Mouse (Mus musculus) forebrain, embryonic 16.5 days (tissue): ENCODE measurements around the gene Sgpp2. TPM values are rescaled to one million over a fixed set of nuclear protein-coding genes. Genes with fewer than 3 reads are reported as not detected.

ENCODE experiments used
- polyA plus RNA-seq: library from polyadenylated mRNA; unstranded; fragments of >200 nt; fragmentation: Nextera tagmentation; extraction: Ambion mirVana; gene quantifications from 2 replicates; pipeline ENCODE4 v1.2.1, GENCODE M21; 2015

Gene Sgpp2
- polyA plus RNA-seq, 1 experiment from 2014 or later = 0.89 TPM

Other genes starting within 250 kb of the Sgpp2 start
- 0.22 TPM in 1 of 2 replicates, not detected in the other for gene Pax3, start 113.2 kb upstream of the Sgpp2 start, polyA plus RNA-seq
- 168 and 172 TPM in 2 replicates for gene Farsb, start 178.6 kb downstream of the Sgpp2 start, polyA plus RNA-seq
- 0.66 TPM in 1 of 2 replicates, not detected in the other for gene Mogat1, start 200.6 kb downstream of the Sgpp2 start, polyA plus RNA-seq
- 0.27 and 0.46 TPM in 2 replicates for gene BC035947, start 201.8 kb downstream of the Sgpp2 start, polyA plus RNA-seq